Mouse (Mus musculus) large intestine, adult 2 months (tissue): ENCODE measurements around the gene Sult5a1. TPM values are rescaled to one million over a fixed set of nuclear protein-coding genes. Genes with fewer than 3 reads are reported as not detected.
A peak's percentile ranks its signal among the peaks of the same experiment; 100 is the strongest.
"Not testable (repeated sequence)": the region's sequence is repeated elsewhere in the genome, so short reads cannot be mapped to it uniquely, and the experiment has no call there.

Experiments used
- DNase-seq: peaks from one replicate; pipeline ENCODE4 v3.0.0-alpha.2; 2012; ENCODE audit warnings: low read depth, low spot score
- WGBS: fragments of 180-500 bp; shearing (Covaris S2); methylation state at CpG from one replicate; pipeline ENCODE4 v1.1.7; 2018; 5-methylcytosine and 5-hydroxymethylcytosine counted together
- polyA plus RNA-seq: library from polyadenylated mRNA; depleted of rRNA; stranded (reverse); fragments of >200 nt; gene quantifications from 2 replicates; pipeline ENCODE4 v1.2.3, GENCODE M21; 2012; rRNA removed

Gene Sult5a1
- polyA plus RNA-seq, 1 experiment, result 0.99 TPM

GRCm38 (mm10) chr8:123103285-123103684 is 54.8 kb downstream of the Sult5a1 start:
- no peak for DNase-seq
- WGBS, result 5% methylated on average over 15 of the region's 15 CpGs

DNA sequence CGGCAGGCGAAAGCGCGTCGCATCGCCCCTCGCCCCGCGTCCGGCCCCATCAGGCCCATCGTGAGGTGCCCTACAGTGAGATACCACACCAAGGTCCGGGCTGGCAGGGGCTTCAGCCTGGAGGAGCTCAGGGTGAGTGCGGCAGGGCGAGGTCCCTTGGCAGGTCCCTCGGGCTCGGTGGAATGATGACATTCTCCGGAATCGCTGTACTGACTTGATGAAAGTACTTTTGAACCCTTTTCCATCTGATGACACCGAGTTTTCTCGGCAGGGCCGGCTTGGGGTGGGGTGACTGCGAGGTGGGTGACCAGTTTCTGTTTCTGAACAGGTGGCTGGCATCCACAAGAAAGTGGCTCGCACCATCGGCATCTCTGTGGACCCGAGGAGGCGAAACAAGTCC is 55.3 kb downstream of the Sult5a1 start:
- WGBS, result under 1% methylated on average over 26 of the region's 26 CpGs
- DNase-seq, result not testable (repeated sequence)

DNA sequence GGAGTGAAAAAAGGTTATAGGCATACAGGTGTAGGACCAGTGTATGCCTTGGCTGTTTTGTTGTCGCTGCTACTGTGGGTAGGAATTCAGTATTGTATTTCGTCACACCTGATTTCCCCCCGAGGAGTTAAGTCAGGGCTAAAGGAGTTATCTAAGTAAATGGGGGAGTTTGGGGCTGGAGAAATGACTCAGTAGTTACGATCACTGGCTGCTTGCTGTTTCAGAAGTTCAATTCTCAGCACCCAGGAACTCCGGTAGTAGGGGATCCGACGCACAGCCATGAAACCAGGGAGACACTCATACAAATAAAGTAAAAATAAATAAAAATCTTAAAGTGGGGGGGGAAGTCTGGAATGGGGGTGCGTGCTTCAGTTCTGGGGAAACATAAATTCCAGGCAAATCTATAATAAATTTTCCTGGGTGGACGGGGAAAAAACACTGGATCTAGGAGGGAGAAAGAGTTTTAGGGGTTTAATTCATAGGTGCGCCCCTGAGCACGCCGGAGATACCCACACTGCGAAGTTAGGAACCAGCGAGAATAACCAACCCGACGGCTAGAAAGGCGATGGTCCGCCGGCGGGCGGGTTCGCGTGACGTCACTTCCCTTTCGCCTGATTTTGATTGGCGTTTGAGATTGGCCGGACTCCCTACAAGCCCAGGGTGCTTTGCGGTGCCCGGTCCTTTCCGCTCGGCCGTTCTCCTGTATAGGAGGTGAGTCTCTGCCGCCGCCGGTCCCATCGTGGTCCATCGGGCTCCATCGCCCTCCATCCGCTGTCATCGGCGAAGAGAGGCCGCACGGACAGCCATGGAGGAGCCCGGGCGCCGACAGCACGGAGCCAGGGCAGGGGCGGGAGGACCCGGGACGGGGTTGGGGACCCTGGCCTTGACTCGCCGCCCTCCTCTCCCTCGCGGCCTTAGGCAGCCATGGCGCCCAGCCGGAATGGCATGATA is 56.1 kb downstream of the Sult5a1 start, which contains the start of gene Rpl13:
Gene Rpl13 (plus strand): TSS at position 616 of the 951 bp plus-strand sequence.
- 1% methylated on average over 56 of the region's 56 CpGs for WGBS
- peak; percentile 69 for DNase-seq

- WGBS, result 75% methylated on average over 4 of the region's 4 CpGs
- DNase-seq, result no peak
Measured at GRCm38 (mm10) chr8:123101244-123101643, 56.9 kb downstream of the Sult5a1 start.

DNA sequence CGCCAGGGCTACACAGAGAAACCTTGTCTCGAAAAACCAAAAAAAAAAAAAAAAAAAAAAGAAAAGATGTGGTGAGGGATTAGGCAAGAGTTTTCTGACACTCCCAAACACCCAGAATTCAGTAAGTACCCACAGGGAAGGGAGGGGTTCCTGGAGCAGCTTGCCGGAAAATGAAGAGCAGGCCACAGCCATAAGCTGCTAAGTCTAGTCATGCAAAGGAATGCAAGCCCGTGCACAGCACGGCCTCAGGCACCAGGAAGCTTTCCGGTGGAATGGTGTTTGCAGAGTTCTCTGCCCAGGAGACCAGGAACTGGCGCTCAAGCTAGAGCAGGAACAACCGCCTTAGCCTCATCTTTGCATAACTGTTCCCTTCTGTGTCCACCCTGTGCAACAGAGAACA is 57.8 kb downstream of the Sult5a1 start:
- 31% methylated on average over 8 of the region's 8 CpGs for WGBS
- no peak for DNase-seq

GRCm38 (mm10) chr8:123097786-123098584 is 60.1 kb downstream of the Sult5a1 start:
- 81% methylated on average over 12 of the region's 12 CpGs for WGBS
- DNase-seq, result no peak

DNA sequence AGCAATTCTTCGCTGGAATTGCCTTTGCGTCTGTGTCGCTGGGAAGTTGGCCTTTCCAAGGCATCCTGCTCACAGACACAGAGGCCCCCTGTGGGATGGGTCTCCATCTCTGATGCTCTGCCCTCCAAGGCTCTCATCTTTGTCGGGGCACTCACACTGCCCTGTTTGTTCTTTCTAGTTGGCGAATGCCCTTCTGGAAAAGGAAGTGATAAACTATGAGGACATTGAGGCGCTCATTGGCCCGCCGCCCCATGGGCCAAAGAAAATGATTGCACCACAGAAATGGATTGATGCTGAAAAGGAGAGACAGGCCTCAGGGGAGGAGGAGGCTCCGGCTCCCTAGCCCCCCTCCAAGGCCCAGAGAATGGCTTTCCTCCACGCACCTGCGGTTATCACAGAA is 60.9 kb downstream of the Sult5a1 start:
- WGBS, result 87% methylated on average over 11 of the region's 11 CpGs
- DNase-seq, result no peak

Other genes with a start within 250 kb of the Sult5a1 start
- 30.1 and 48.1 TPM in 2 replicates for gene Ankrd11, start 116.0 kb downstream of the Sult5a1 start, polyA plus RNA-seq
- gene Spg7, start 95.4 kb downstream of the Sult5a1 start, polyA plus RNA-seq, result 70.5 and 105 TPM in 2 replicates
- 1,989 and 2,281 TPM in 2 replicates for gene Rpl13, start 56.0 kb downstream of the Sult5a1 start, polyA plus RNA-seq
- 0.53 and 0.97 TPM in 2 replicates for gene Cpne7, start 40.9 kb downstream of the Sult5a1 start, polyA plus RNA-seq
- gene Dpep1, start 27.9 kb upstream of the Sult5a1 start, polyA plus RNA-seq, result 627 and 877 TPM in 2 replicates
- 138 and 168 TPM in 2 replicates for gene Chmp1a, start 54.4 kb upstream of the Sult5a1 start, polyA plus RNA-seq
- gene Spata33, start 54.5 kb upstream of the Sult5a1 start, polyA plus RNA-seq, result 0.24 and 0.69 TPM in 2 replicates
- 37.4 and 38.5 TPM in 2 replicates for gene Cdk10, start 66.5 kb upstream of the Sult5a1 start, polyA plus RNA-seq
- gene Spata2l, start 77.9 kb upstream of the Sult5a1 start, polyA plus RNA-seq, result 7.8 and 9.0 TPM in 2 replicates
- gene Zfp276, start 95.9 kb upstream of the Sult5a1 start, polyA plus RNA-seq, result 22.3 and 31.6 TPM in 2 replicates
- 32.9 and 47.0 TPM in 2 replicates for gene Vps9d1, start 96.0 kb upstream of the Sult5a1 start, polyA plus RNA-seq
- gene Fanca, start 160.3 kb upstream of the Sult5a1 start, polyA plus RNA-seq, result 18.0 and 35.6 TPM in 2 replicates
- 27.4 and 32.5 TPM in 2 replicates for gene Spire2, start 174.4 kb upstream of the Sult5a1 start, polyA plus RNA-seq
- 124 and 164 TPM in 2 replicates for gene Tcf25, start 215.4 kb upstream of the Sult5a1 start, polyA plus RNA-seq
- gene Mc1r, start 248.8 kb upstream of the Sult5a1 start, polyA plus RNA-seq, result not detected in 2 replicates